ENCODE assay signal across 9 mouse cellular contexts in genomic region chr11:53031777-53032176, GRCm38 (mm10).
"Had no signal": no experiment of that assay in that cellular context is flagged by ENCODE, and none has a peak within 500 bp of the region (broad histone marks: within the 10 kb centered on the region; RNA-seq: fewer than 3 reads in every experiment).

No protein-coding gene starts in this region.

- ATAC-seq: liver, embryonic 12.5 days had no signal

- H3K36me3 ChIP-seq: liver, embryonic 12.5 days; liver, embryonic 15.5 days; lung, embryonic 15.5 days; midbrain, embryonic 10.5 days; neural tube, embryonic 12.5 days; neural tube, embryonic 15.5 days had no signal

- H3K4me3 ChIP-seq: left cerebral cortex, adult 2 months; liver, embryonic 12.5 days; liver, embryonic 15.5 days; lung, embryonic 15.5 days; megakaryocyte, embryonic 14.5 days; midbrain, embryonic 10.5 days; neural tube, embryonic 12.5 days; neural tube, embryonic 15.5 days had no signal

- H3K4me2 ChIP-seq: liver, embryonic 12.5 days; liver, embryonic 15.5 days; lung, embryonic 15.5 days; neural tube, embryonic 12.5 days; neural tube, embryonic 15.5 days had no signal

- H3K27me3 ChIP-seq: liver, embryonic 12.5 days; liver, embryonic 15.5 days; lung, embryonic 15.5 days; neural tube, embryonic 12.5 days had no signal

- H3K9ac ChIP-seq: liver, embryonic 12.5 days; liver, embryonic 15.5 days; lung, embryonic 15.5 days; neural tube, embryonic 12.5 days; neural tube, embryonic 15.5 days had no signal

- H3K27ac ChIP-seq: kidney, postnatal 0 days; left cerebral cortex, adult 2 months; liver, embryonic 12.5 days; liver, embryonic 15.5 days; lung, embryonic 15.5 days; midbrain, embryonic 10.5 days; neural tube, embryonic 12.5 days; neural tube, embryonic 15.5 days had no signal

- H3K4me1 ChIP-seq: liver, embryonic 12.5 days; liver, embryonic 15.5 days; lung, embryonic 15.5 days; megakaryocyte, embryonic 14.5 days; neural tube, embryonic 12.5 days had no signal

- H3K9me3 ChIP-seq: liver, embryonic 12.5 days; liver, embryonic 15.5 days; lung, embryonic 15.5 days; midbrain, embryonic 10.5 days; neural tube, embryonic 12.5 days; neural tube, embryonic 15.5 days had no signal
